Mouse (Mus musculus) layer of hippocampus, postnatal 14 days (tissue): ENCODE results near the gene Anapc15. TPM values are rescaled to one million over a fixed set of nuclear protein-coding genes. Genes with fewer than 3 reads are reported as not detected.

ENCODE experiments used
- DNase-seq, 2 experiments: peaks; one replicate each; pipeline ENCODE4 v3.0.0; 2021 to 2022; ENCODE audit warnings: low spot score in 2 of 2, mixed read lengths in 1 of 2
- total RNA-seq, 2 experiments: library from RNA; stranded (reverse); gene quantifications; 2 replicates each; pipeline ENCODE4 v1.2.3; 2021

Gene Anapc15
- total RNA-seq, 2 experiments from 2014 or later, result 31.7 to 35.3 TPM

DNA sequence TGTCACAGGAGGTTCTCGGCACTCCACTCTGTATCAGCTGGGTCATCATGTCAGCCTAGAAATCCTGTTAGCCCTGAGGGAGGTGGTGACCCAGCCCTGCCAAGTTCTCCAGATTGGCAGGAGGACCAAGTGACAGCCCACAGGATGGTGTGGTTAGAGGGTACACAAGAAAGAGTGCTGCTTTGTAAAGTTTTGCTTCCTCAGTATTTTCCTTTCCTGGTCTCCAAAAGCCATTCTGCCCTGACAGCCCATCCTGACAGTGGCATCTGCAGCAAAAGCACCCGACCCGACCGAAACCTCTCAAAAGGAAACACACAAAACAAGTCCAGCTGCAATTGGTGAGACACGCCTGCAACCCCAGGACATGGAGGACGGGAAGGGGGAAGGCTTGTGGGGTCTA is 19.3 kb upstream of the Anapc15 start:
- no peak for DNase-seq

DNA sequence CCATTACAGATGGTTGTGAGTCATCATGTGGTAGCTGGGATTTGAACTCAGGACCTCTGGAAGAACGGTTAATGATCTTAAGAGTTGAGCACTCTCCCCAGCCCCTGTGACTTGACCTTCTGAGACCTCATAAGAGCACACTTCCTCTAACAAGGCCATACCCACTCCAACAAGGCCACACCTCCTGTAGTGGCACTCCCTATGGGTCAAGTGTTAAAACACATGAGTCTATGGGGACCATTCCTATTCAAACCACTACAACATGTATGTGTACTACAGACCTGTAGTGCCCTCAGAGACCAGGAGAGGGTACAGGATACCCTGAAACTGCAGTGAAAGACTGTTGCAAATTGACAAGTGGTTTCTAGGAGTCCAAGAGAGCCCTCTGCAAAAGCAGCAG is 15.6 kb upstream of the Anapc15 start:
- DNase-seq, result no peak

DNA sequence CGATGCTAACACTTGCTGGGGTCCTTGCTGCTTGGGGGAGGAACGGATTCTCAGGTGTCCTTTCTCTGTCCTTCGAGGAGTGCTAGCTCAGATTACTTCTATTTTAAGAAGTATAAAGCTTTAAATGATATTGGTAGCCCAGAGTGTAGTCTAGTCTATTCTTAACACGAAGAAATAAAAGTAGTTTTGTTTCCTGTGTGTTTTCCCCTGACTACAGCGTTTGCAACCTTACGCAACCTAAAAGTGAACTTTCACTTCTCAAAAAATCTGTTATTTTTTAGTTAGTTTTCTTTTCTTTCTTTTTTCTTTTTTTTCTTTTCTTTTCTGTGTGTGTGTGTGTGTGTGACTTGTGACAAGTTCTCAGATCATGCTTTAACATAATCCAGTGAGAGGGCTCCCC is 11.8 kb upstream of the Anapc15 start:
- DNase-seq, result no peak

DNA sequence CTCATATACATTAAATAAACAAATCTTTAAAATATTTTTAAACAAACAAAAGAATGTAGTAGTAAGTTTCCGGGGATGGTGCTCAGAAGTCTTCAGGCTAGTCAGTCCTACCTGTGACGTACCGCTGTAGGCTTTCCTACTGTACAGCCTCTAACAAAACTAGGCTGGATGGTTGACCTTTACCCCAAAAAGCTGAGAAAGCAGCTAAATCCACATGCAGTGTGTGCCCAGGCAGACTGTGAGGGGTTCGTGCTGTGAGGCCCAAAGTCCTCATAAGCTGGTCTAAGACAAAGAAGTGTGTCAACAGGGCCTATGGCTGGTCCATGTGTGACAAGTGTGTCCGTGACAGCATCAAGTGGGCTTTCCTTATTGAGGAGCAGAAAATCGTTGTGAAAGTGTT is 10.7 kb upstream of the Anapc15 start:
- DNase-seq, result no peak

DNA sequence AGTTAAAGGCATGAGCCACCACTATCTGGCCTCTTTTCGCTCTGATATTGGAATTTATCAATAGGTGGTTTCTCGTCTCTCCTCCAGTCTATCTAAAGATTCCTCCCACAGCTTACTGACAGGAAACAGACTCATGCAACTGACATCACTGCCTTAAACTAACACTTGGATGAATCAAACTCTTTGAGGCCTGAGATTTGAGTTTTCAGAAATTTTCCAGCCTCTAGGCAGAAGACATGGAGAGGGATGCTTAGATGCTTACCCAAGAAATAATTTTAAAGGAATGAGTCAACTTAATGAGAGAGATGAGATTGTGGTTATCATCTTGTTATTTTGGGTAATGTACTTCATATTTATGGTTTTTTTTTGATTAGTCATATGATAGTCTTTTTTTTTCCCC is 9.7 kb upstream of the Anapc15 start:
- no peak for DNase-seq

DNA sequence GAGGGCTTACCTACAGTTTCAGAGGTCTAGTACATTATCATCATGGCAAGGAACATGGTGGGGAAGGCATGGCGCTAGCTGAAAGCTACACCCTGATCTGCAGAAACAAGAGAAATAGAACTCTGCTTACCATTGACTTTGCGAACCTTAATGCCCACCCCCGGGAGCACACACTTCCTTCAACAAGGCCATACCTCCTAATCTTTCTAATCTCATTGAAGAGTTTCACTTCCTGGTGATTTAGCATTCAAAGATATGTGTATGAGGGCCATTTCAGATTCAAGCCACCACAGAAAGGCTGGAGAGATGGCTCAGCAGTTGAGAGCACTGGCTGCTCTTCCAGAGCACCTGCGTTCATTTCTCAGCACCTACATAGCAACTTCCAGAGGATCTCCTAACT is 6.4 kb upstream of the Anapc15 start, which contains the start of gene Folr2:
Gene Folr2, minus strand, starts transcription at position 101 of the 400 bp plus-strand sequence.
- no peak for DNase-seq

DNA sequence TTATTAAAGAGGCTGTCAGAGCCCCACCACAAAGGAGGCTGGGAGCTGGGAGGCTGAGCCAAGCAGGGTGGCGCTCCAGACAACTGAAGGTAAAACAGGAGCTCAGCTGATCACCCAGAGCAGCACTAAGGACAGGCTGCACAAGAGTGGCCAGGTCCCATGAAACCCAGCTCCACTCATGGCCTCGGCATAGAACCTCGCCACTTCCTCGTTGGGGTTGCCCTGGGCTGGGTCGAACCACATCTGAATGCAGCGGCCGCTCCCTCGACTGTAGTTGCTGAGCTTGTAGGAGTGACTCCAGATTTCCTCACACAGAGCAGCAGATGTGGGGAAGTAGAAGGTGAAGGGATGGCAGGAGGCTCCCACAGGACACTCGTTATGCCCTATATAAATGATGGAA is 5.2 kb upstream of the Anapc15 start:
- DNase-seq, result no peak

DNA sequence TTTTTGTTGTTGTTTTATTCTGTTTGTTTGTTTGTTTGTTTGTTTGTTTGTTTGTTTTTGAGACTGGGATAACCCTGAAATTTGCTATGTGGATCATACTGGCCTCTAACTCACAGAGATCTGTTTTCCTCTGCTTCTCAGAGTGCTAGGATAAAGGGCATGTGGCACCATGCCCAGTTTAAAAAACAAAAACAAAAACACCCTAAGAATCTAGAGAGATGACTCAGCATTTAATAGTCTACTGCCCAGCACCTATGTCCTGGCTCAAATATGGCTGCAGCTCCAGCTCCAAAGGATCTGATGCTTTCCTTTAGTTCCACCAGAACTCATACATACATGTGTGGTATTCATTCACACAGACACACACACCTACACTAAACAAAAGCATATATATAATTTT is 2.5 kb upstream of the Anapc15 start:
- DNase-seq, result no peak

DNA sequence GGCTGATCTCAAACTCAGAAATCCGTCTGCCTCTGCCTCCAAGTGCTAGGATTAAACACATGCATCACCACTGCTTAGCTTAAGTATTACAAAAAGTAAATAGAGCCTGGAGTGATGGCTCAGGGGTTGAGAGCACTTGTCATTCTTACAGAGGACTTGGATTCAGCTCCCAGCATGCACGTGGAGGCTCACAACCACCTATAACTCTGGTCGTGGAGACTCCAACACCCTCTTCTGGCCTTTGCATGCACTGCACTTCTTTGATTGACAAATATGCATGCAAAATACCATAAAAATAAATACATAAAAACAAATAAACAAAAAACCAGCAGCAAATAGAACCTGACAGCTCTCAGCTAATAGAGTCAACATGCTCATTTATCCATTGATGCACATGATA is 1.2 kb upstream of the Anapc15 start:
- no peak for DNase-seq

DNA sequence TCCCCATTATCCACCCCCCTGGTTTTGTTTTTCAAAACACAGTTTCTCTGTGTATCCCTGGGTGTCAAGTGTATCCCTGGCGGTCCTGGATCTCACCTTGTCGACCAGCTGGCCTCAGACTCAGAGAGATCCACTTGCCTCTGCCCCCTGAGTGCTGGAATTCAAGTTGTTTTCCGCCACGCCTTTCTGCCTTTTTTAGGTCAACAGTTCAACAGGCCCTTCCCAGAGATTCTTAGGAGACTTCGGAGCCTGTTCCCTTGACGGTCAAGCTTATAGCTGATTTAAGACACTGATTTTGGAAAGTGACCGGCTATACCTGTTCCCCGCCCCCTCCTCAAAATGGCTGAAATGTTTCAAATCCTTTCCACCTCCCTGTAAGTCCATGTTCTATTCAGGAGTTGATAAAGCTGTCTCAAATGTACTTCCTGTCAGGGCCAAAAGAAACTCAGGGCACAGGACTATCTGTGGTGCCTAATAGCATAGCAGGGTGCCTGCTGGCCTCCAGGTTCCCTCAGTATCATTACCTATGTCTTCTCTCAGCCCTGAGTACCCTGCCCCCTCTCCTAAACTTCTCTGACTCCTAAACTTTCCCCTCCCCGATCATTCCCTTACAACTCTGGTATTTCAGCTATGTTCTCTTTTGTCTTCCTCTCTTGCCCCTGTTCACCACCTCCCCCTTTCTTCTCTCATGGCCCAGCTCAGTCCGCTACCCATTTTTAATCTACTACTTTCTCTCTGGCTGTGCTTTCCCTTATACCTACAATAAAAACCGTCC is 3.2 kb downstream of the Anapc15 start:
- DNase-seq, result no peak

DNA sequence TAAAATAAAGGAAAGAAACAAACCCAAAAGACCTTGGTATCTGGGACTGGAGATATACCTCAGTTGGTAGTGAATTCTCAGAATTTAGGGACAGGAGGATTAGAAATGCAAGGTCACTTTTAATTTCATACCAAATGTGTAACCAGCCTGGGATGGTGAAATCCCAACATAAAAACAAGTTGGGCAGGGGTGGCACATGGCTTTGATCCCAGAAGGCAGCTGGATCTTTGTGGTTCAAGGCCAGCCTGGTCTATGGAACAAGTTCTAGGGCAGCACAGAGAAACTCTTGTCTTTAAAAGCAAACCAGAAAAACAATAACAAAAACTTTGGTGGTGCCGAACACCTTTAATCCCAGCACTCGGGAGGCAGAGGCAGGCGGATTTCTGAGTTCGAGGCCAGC is 4.0 kb downstream of the Anapc15 start:
- no peak for DNase-seq

DNA sequence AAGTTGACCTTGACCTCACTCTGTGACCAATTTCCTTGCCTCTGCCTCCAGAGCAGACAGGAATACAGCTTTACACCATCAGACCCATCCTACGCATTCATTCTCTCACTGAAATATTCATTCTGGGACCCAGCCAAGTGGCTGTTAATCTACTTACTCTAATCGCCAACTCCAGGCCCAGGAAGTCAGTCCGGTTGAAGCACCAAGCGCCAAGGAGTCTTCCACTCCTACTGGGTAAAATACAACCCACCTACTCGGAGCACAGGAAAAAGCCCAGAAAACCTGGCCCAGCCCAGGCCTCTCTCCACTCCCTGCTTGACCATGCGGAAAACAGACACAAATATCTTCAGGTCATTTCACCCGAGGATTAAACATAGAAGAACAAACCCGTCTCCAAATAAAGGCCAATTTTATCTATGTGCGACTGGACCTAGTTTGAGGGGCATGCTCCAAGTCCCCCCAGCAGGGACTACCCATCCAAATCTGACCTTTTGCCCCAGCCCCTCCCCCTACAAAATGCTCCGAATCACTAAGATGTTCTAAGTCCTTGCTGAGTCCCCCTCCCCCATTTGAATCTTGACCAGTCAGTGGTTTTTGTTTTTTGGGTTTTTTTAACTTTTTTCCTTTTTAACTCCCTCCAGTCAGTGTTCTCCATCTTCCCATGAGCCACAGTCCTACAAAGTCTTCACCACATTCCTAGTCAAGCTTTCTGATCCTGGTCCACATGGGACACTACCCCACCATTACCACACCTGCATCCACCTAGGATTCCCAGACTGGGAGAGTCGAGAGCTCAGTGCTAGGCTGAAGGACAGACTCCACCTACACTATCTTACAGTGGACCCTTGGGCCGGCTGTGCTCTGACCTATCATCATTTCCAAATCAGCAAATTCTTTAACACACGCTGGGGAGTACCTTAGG is 5.0 kb downstream of the Anapc15 start:
- no peak for DNase-seq

DNA sequence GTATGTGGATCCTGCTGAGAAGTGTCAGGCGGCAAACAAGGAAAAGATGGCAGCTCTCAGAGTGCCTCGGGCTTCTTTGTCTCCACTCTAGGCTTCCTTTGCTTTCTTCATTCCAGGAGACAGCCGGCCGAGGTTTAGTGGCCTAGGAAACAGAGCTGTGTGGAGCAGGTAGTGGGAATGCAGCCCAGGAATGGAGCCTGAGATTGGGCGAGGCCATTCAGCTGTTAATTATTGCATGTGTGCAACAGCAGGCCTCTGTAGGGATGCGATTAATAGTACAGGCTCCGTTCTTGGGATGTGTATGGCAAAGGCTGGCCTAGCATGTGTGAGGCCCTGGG is 5.6 kb downstream of the Anapc15 start:
- DNase-seq, result no peak

DNA sequence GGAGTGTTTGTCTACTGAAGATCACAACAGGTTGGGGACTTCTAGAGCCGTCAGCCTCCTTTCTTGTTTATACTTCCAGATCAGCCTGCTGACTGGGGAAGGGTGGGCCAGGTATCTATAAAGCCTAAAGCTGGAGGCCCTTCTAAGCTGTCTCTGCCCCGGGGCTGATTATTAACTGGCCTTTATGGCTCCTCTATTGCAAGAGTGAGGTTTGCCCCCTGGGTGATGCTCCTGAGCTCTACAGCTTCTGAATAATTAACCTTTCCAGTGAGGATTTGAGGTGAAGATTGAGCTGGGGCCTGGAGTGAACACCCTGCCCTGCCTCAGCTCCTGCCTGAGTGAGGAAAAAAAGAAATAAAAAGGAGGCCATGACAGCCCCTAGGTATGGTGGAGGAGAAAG is 7.1 kb downstream of the Anapc15 start, which contains the start of gene Folr1:
Gene Folr1, minus strand, starts transcription at position 160 of the 400 bp plus-strand sequence.
- no peak for DNase-seq

DNA sequence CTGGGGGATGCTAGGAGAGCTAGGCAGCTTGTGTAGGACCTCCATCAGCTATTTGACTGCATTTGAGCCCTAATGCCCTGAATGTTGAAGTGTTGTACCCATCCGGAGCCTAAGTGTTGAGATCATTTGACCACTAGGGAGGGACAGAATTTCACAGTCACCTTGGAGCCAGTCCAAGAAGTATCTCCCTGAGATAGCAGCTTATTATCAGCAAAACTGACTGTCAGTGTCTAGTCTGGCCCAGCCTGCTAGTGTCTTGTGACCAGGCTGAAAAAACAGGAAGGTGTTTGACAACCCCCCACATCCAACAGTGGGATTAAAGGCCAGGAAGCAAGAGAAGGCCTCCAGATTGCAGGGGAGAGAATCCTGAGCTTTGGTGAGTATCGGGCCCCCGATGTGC is 7.8 kb downstream of the Anapc15 start:
- DNase-seq, result no peak

DNA sequence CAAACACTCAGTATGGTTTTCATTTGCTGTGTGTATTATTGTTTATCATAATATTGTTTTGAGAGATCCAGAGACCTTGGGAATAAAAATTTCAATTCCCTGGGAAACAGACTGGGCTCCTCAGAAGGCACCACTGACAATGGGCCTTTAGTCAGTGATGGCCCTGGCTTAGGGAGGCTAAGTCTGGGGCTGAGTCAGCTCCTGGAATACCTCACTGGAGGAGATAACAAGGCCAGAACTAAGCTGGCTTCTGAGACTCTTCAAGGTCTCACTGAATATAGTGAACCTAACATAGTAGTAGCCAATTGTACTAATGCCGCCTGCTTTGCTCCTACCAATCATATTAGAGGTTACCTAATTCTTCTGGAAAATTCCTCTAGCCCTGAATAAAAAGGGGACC is 12.5 kb downstream of the Anapc15 start:
- no peak for DNase-seq

DNA sequence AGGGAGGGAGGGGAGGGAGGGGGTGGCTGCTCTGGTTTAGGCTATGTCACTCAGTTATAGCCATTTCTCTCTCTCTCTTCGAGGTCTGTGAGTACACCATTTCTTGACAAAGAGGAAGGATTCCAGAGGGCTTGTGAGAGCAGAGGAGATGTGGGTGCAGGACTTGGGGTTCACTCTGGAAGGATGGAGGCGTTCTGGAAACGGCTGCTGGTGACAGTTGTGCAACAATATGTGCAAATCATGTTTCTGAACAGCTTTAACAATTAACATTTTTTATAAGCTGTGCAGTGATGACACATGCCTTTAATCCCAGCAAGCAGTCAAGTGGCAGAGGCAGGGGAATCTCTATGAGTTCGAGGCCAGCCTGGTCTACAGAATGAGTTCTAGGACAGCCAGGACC is 17.3 kb downstream of the Anapc15 start:
- DNase-seq, result peak in 1 of 2 experiments; percentile 60

DNA sequence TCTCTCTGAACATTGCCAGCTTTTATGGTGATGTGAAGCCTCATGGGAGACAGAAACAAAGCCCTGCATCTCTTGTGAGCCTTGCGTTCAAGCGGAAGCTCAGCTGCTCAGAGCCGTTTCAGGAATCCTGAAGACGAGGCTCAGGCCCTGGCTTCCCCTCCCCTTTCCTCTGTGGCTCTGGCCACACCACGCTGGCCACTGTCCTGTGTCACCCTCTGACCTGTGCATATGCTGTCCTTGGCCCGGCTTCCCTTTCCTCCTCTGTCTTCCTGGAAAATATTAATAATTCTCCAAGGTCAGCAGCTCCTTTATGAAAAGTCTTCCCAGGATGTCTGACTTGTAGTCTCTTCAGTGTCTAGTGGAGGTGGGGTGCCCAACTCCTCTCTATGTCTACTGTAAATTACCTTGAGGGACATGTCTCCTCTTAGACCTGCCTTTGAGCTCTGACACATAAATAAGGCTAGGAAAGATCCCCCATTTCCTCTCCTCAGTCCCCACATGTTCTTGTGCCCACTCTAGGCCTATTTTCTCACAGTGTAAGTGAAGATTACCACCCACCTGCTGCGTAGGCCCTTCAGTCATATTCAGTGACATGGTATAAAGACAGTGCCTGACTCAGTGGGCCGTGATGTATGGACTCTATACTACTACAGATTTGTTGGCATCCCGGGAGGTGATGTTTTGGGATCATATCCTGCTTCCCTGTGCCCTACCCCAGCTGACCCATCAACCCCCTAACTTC is 19.1 kb downstream of the Anapc15 start:
- DNase-seq, result no peak

DNA sequence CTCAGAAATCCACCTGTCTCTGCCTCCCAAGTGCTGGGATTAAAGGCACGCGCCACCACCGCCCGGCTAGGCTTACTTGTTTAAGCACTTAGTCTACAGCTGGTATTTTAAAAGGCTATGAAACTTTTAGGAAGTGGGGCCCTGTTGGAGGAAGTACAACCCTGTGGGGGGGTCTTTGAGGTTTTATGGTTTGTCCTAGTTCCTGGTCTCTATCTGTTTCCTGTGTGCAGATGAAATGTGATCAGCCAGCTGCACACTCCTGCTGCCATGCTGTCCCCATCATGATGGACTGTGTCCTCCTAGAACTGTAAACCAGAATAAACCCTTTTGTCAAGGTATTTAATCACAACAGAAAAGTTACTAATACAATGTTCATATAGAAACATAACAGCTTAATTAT is 20.6 kb downstream of the Anapc15 start:
- DNase-seq, result no peak

DNA sequence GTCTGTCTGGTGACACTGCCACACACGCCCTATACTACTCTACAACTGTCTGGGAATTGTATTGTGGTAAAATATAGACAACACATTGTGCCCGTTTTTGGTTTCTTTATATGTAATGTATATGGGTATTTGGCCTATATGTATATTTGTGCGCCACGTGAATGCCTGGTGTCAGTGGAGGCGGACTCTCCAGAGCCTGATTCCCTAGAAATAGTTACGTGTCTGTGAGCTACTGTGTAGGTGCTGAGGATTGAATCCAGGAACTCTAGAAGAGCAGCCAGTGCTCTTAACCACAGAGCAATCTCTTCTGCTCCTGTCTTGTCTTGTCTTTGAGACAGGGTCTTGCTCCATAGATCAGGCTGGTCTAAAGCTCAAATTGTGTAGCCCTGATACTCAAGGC is 22.8 kb downstream of the Anapc15 start:
- DNase-seq, result no peak

DNA sequence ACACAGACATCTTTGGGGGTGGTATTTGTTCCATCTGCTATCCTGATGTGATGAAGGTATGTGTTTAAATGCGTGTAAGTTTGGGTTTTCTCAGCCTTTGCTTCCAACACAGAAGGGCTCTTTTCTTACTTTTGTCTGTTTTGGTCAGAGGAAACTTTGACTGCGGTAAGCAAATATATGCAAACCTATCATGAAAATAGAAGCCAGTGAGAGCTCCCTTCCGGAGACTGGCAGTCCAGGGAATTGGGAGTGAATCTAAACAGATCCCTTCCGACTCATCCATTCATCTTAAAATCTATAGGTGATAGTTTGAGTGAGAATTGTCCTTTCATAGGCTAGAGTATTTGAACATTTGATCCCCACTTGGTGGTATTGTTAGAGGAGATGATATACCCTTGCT is 24.9 kb downstream of the Anapc15 start:
- no peak for DNase-seq

DNA sequence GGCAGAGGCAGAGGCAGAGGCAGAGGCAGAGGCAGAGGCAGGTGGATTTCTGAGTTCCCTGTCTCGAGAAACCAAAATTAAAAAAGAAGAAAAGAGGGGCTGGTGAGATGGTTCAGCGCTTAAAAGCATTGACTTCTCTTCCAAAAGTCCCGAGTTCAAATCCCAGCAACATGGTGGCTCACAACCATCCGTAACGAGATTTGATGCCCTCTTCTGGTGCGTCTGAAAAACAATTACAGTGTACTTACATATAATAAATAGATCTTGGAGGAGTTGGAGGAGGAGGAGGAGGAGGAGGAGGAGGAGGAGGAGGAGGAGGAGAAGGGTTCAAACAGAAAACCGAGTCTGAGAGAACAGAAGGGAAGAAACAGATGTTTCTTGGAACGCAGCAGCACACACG is 32.2 kb downstream of the Anapc15 start:
- no peak for DNase-seq
